Mouse (Mus musculus) midbrain, embryonic 10.5 days (tissue): ENCODE results near the gene Fcrla. TPM values are rescaled to one million over a fixed set of nuclear protein-coding genes. Genes with fewer than 3 reads are reported as not detected.
"Not testable (repeated sequence)": the region's sequence is repeated elsewhere in the genome, so short reads cannot be mapped to it uniquely, and the experiment has no call there.

Experiments
- DNase-seq: peaks from one replicate; pipeline ENCODE4 v3.0.0-alpha.2; 2017; ENCODE audit warnings: low spot score
- H3K27ac ChIP-seq: fragments of 300-500 bp; sonication (generic); replicated peaks from 2 replicates; pipeline ENCODE4 v1.5.1; 2016; ENCODE audit warnings: mild to moderate bottlenecking
- H3K27me3 ChIP-seq: fragments of 300-500 bp; sonication (generic); 2 replicates; pipeline ENCODE4 v1.6.1; 2016; ENCODE audit warnings: low read depth, mild to moderate bottlenecking; ENCODE audit not compliant: poor library complexity, severe bottlenecking
- H3K36me3 ChIP-seq: fragments of 300-500 bp; sonication (generic); 2 replicates; pipeline ENCODE4 v1.6.1; 2016; ENCODE audit warnings: mild to moderate bottlenecking, moderate library complexity
- H3K4me1 ChIP-seq: fragments of 300-500 bp; sonication (generic); 2 replicates; pipeline ENCODE4 v1.6.1; 2016
- H3K4me3 ChIP-seq: fragments of 300-500 bp; sonication (generic); 2 replicates; pipeline ENCODE4 v1.5.1; 2016; ENCODE audit warnings: mild to moderate bottlenecking, moderate library complexity
- H3K9me3 ChIP-seq: fragments of 300-500 bp; sonication (generic); replicated peaks from 2 replicates; pipeline ENCODE4 v1.6.1; 2016; ENCODE audit warnings: mild to moderate bottlenecking
- WGBS: fragments of 180-500 bp; shearing (Covaris S2); methylation state at CpG from one replicate; pipeline ENCODE4 v1.1.7; 2016; 5-methylcytosine and 5-hydroxymethylcytosine counted together
- polyA plus RNA-seq: library from polyadenylated mRNA; unstranded; fragments of >200 nt; fragmentation: Nextera tagmentation; extraction: Ambion mirVana; gene quantifications from 2 replicates; pipeline ENCODE4 v1.2.1, GENCODE M21; 2016

Gene Fcrla
- not detected in 2 replicates for polyA plus RNA-seq

- 82% methylated on average over 3 of the region's 3 CpGs for WGBS
- Histone ChIP-seq H3K27ac (no peak within 1 kb of the TSS), H3K9me3 (no peaks in the 10 kb centered on the region), H3K4me1 (no peaks in the 10 kb centered on the region), H3K4me3 (no peak within 1 kb of the TSS), H3K27me3 (no peaks in the 10 kb centered on the region), H3K36me3 (no peaks in the 10 kb centered on the region)
- no peak for DNase-seq
Observed at GRCm38 (mm10) chr1:170927378-170927777, at the start of gene Fcrla. Gene Fcrla, minus strand, starts transcription at chr1:170927583.

- DNase-seq, result no peak
- no peaks in the 10 kb centered on the region for H3K9me3 ChIP-seq
Observed at GRCm38 (mm10) chr1:170976447-170976846, 49.1 kb upstream of the Fcrla start, which contains the start of gene Fcgr2b. Gene Fcgr2b, minus strand, starts transcription at chr1:170976547.

GRCm38 (mm10) chr1:170975751-170976161 is 48.4 kb upstream of the Fcrla start:
- no peaks in the 10 kb centered on the region for H3K4me1 ChIP-seq
- H3K4me3 ChIP-seq, result no peak overlapping the region
- H3K36me3 ChIP-seq, result no peaks in the 10 kb centered on the region
- WGBS, result 78% methylated on average over 7 of the region's 7 CpGs
- no peaks in the 10 kb centered on the region for H3K27me3 ChIP-seq
- H3K27ac ChIP-seq, result no peak overlapping the region
- no peak for DNase-seq
- H3K9me3 ChIP-seq, result no peaks in the 10 kb centered on the region

More at GRCm38 (mm10) chr1:170976447-170976846, 49.1 kb upstream of the Fcrla start, which contains the start of gene Fcgr2b:
- Histone ChIP-seq H3K36me3 (no peaks in the 10 kb centered on the region), H3K27ac (no peak within 1 kb of the TSS), H3K27me3 (no peaks in the 10 kb centered on the region), H3K4me1 (no peaks in the 10 kb centered on the region), H3K4me3 (no peak within 1 kb of the TSS)
- 86% methylated on average over 5 of the region's 5 CpGs for WGBS

DNA sequence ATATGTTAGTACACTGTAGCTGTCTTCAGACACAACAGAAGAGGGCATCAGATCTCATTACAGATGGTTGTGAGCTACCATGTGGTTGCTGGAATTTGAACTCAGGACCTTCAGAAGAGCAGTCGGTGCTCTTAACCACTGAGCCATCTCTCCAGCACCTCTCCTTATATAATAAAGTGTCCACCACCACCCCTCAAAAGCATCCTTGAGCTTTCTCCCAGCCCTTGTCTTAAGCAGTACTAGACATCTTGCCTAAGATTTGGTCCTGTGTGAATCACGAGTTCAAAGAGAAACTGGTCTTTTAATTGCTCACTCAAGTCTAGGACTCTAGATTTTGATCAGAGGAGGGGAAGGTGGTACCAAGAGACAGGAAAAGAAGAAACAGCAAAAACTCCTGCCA is 48.0 kb upstream of the Fcrla start:
- H3K27me3 ChIP-seq, H3K36me3 ChIP-seq, H3K4me1 ChIP-seq, DNase-seq, H3K4me3 ChIP-seq, H3K27ac ChIP-seq, H3K9me3 ChIP-seq: not testable (repeated sequence)
- 80% methylated on average over 2 of the region's 2 CpGs for WGBS

- Histone ChIP-seq H3K4me1 (no peaks in the 10 kb centered on the region), H3K27ac (no peak overlapping the region), H3K4me3 (no peak overlapping the region), H3K36me3 (no peaks in the 10 kb centered on the region), H3K9me3 (no peaks in the 10 kb centered on the region), H3K27me3 (no peaks in the 10 kb centered on the region)
- 96% methylated on average over 2 of the region's 2 CpGs for WGBS
- DNase-seq, result no peak
Observed at GRCm38 (mm10) chr1:170974736-170975135, 47.4 kb upstream of the Fcrla start.

GRCm38 (mm10) chr1:170974171-170974570 is 46.8 kb upstream of the Fcrla start:
- Histone ChIP-seq H3K27me3 (no peaks in the 10 kb centered on the region), H3K27ac (no peak overlapping the region), H3K9me3 (no peaks in the 10 kb centered on the region), H3K36me3 (no peaks in the 10 kb centered on the region), H3K4me1 (no peaks in the 10 kb centered on the region), H3K4me3 (no peak overlapping the region)
- 89% methylated on average over 8 of the region's 8 CpGs for WGBS
- DNase-seq, result no peak

DNA sequence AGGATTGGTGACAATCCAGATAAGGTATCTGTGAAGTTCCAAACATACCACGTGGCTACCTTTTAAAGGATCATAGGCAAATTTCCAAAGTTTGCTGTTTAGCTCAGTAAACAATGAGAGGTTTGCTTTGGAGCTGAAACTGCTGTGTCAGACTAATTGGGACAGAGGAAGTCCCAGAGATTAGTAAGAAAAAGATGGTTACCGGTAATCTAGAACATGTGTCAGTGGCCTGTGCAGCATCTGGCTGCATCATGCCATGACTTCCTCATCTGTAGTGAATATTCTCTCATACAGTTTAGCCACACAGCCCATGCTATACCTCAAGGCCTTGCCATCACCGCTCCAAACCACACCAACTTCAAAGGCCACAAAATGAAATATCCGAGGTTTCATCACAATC is 45.6 kb upstream of the Fcrla start:
- WGBS, result 88% methylated on average over 4 of the region's 4 CpGs
- no peak overlapping the region for H3K27ac ChIP-seq

GRCm38 (mm10) chr1:170972494-170972893 is 45.1 kb upstream of the Fcrla start:
- no peaks in the 10 kb centered on the region for H3K27me3 ChIP-seq
- no peak overlapping the region for H3K4me3 ChIP-seq
- no peak overlapping the region for H3K27ac ChIP-seq
- H3K4me1 ChIP-seq, result no peaks in the 10 kb centered on the region
- no peaks in the 10 kb centered on the region for H3K9me3 ChIP-seq
- DNase-seq, result no peak
- no peaks in the 10 kb centered on the region for H3K36me3 ChIP-seq
- 89% methylated on average over 6 of the region's 6 CpGs for WGBS

More for the DNA sequence above, 45.6 kb upstream of the Fcrla start:
- no peaks in the 10 kb centered on the region for H3K9me3 ChIP-seq
- H3K36me3 ChIP-seq, result no peaks in the 10 kb centered on the region
- no peaks in the 10 kb centered on the region for H3K27me3 ChIP-seq
- no peak overlapping the region for H3K4me3 ChIP-seq
- no peaks in the 10 kb centered on the region for H3K4me1 ChIP-seq
- DNase-seq, result no peak

DNA sequence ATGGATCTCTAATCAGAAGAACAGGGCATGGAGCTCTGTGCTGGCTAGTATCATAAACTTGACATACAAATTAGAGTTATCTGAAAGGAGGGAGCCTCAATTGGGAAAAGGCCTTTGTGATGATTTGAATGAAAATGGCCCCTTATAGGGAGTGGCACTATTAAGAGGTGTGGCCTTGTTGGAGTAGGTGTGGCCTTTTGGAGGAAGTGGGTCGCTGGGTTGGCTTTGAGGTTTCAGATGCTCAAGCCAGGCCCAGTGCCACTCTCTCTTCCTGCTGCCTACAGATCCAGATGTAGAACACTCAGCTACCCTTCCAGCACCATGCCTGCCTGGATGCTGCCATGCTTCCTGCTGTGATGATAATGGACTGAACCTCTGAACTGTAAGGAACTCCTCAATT is 41.2 kb upstream of the Fcrla start:
- WGBS, result 75% methylated on average over 1 of the region's 1 CpGs

GRCm38 (mm10) chr1:170967581-170967980 is 40.2 kb upstream of the Fcrla start:
- 84% methylated on average over 3 of the region's 3 CpGs for WGBS
- DNase-seq, result no peak
- Histone ChIP-seq H3K27me3 (no peaks in the 10 kb centered on the region), H3K27ac (no peak overlapping the region), H3K4me3 (no peak overlapping the region), H3K9me3 (no peaks in the 10 kb centered on the region), H3K36me3 (no peaks in the 10 kb centered on the region), H3K4me1 (no peaks in the 10 kb centered on the region)

More for the DNA sequence above, 41.2 kb upstream of the Fcrla start:
- no peak overlapping the region for H3K27ac ChIP-seq
- no peaks in the 10 kb centered on the region for H3K36me3 ChIP-seq
- H3K4me1 ChIP-seq, result no peaks in the 10 kb centered on the region
- H3K9me3 ChIP-seq, result no peaks in the 10 kb centered on the region
- H3K27me3 ChIP-seq, result no peaks in the 10 kb centered on the region
- no peak overlapping the region for H3K4me3 ChIP-seq
- DNase-seq, result no peak

DNA sequence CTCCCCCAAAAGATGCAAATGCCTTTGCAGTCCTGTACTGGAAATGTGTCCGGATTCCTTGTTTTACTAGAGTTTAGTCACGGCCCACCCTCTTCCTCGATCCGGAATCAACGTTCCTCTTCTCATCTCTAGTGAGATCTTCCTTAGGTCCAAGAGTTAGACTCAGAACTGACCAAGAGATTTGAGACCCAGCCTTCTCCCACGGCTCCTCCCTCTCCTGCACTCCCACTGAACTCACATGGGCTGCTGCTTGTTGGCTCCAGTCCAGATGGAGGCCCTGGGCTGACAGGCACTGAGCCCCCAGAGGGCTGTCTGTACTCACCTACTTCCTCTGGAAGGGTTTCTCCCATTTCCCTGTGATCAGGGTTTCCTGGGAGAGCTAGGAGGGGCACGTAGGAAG is 35.7 kb upstream of the Fcrla start:
- no peaks in the 10 kb centered on the region for H3K9me3 ChIP-seq
- H3K4me3 ChIP-seq, result no peak overlapping the region
- H3K36me3 ChIP-seq, result no peaks in the 10 kb centered on the region
- no peak overlapping the region for H3K27ac ChIP-seq
- no peak for DNase-seq
- no peaks in the 10 kb centered on the region for H3K4me1 ChIP-seq
- no peaks in the 10 kb centered on the region for H3K27me3 ChIP-seq
- 84% methylated on average over 7 of the region's 7 CpGs for WGBS

GRCm38 (mm10) chr1:170962301-170962700 is 34.9 kb upstream of the Fcrla start:
- 81% methylated on average over 2 of the region's 2 CpGs for WGBS
- no peak overlapping the region for H3K27ac ChIP-seq

GRCm38 (mm10) chr1:170961101-170961500 is 33.7 kb upstream of the Fcrla start:
- DNase-seq, result no peak
- H3K4me1 ChIP-seq, result no peaks in the 10 kb centered on the region

More at GRCm38 (mm10) chr1:170962301-170962700, 34.9 kb upstream of the Fcrla start:
- no peak for DNase-seq
- Histone ChIP-seq H3K36me3 (no peaks in the 10 kb centered on the region), H3K27me3 (no peaks in the 10 kb centered on the region), H3K4me1 (no peaks in the 10 kb centered on the region), H3K9me3 (no peaks in the 10 kb centered on the region), H3K4me3 (no peak overlapping the region)

GRCm38 (mm10) chr1:170959791-170960190 is 32.4 kb upstream of the Fcrla start:
- Histone ChIP-seq H3K9me3 (no peaks in the 10 kb centered on the region), H3K36me3 (no peaks in the 10 kb centered on the region), H3K4me3 (no peak overlapping the region), H3K27ac (no peak overlapping the region), H3K27me3 (no peaks in the 10 kb centered on the region), H3K4me1 (no peaks in the 10 kb centered on the region)
- DNase-seq, result no peak
- 77% methylated on average over 2 of the region's 2 CpGs for WGBS

More at GRCm38 (mm10) chr1:170961101-170961500, 33.7 kb upstream of the Fcrla start:
- Histone ChIP-seq H3K27ac (no peak overlapping the region), H3K36me3 (no peaks in the 10 kb centered on the region), H3K4me3 (no peak overlapping the region), H3K9me3 (no peaks in the 10 kb centered on the region), H3K27me3 (no peaks in the 10 kb centered on the region)
- WGBS, result 80% methylated on average over 6 of the region's 6 CpGs
